ENCODE assay signal across 8 mouse cellular contexts in genomic region chr15:27786418-27786817, GRCm38 (mm10).
DNase-seq lines count a peak whose midpoint lies in the region; ATAC-seq and TF ChIP-seq lines count a peak whose summit lies in the region.

No protein-coding gene starts in this region.

- intact Hi-C loops in heart, adult 2 months (cut with DNase I): no loop called here
- intact Hi-C loops in heart, postnatal 14 days (cut with DNase I): loop anchor here (10.0 kb wide), 1 partner anchor 238 kb away; the partner anchor contains the start of gene Trio

- no peaks in the 10 kb centered on the region for H3K27me3 ChIP-seq in heart, adult 2 months (ENCODE audit: control insufficient read depth, insufficient read depth, low read length)
- no peaks in the 10 kb centered on the region for H3K27me3 ChIP-seq in heart, embryonic 14.5 days (ENCODE audit: control insufficient read depth, insufficient read depth, low read length)
- no peaks in the 10 kb centered on the region for H3K27me3 ChIP-seq in liver, postnatal 0 days (ENCODE audit: insufficient read depth, low read length)

- peak overlapping the region; percentile 80; the same call in 1 of the 2 replicates for H3K9ac ChIP-seq in heart, adult 2 months (ENCODE audit: low read depth, low read length)
- peak overlapping the region; percentile 81 for H3K9ac ChIP-seq in heart, embryonic 14.5 days (ENCODE audit: low read length)
- H3K9ac ChIP-seq in liver, postnatal 0 days (replicated peaks): no peak overlapping the region

- no peak for DNase-seq in heart, adult 2 months
- DNase-seq in heart, postnatal 14 days: no peak
- DNase-seq in liver, postnatal 0 days: no peak
- no peak for DNase-seq in thymus, postnatal 14 days
- no peak for DNase-seq in layer of hippocampus, adult 11-12 months (ENCODE audit: low spot score)
- DNase-seq in kidney, postnatal 14 days: no peak

- 0 out of 2 replicates have a peak, but pooled peaks have one; percentile 26 for TF ChIP-seq EP300 in heart, adult 2 months (IDR thresholded peaks at IDR 0.05; ENCODE audit: insufficient read depth, low read depth, low read length)
- no peak for TF ChIP-seq EP300 in liver, postnatal 0 days (IDR thresholded peaks at IDR 0.05; ENCODE audit: low read depth)

- H3K4me3 ChIP-seq in heart, adult 2 months: no peak overlapping the region; the same call in 1 of the 2 replicates
- H3K4me3 ChIP-seq in brown adipose tissue, adult 24 weeks (ENCODE audit: insufficient read depth, low read depth, low read length): peak overlapping the region; percentile 6; the same call in 1 of the 2 replicates
- peak overlapping the region; percentile 42 to 51; a peak in 3 of 4 replicates for H3K4me3 ChIP-seq in heart, embryonic 14.5 days (ENCODE audit: control insufficient read depth in 1 of 2, insufficient read depth in 1 of 2, low read depth in 1 of 2, low read length in 2 of 2)
- H3K4me3 ChIP-seq in liver, postnatal 0 days (ENCODE audit: low read depth, low read length): no peak overlapping the region

- TF ChIP-seq POLR2A in heart, adult 2 months (IDR thresholded peaks at IDR 0.05; ENCODE audit: insufficient read depth, low read depth, low read length): no peak

- no peak for ATAC-seq in heart, embryonic 14.5 days (ENCODE audit: insufficient number of reproducible peaks, insufficient read depth, low FRiP score, low read depth)
- no peak for ATAC-seq in liver, postnatal 0 days

- TF ChIP-seq CTCF in heart, adult 2 months (IDR thresholded peaks at IDR 0.05): no peak
- TF ChIP-seq CTCF in liver, postnatal 0 days (IDR thresholded peaks at IDR 0.05; ENCODE audit: low read depth): no peak

- peaks cover 43% of the 10 kb centered on the region for H3K4me1 ChIP-seq in heart, adult 2 months (ENCODE audit: control insufficient read depth, insufficient read depth, low read length)
- peaks cover 25% of the 10 kb centered on the region for H3K4me1 ChIP-seq in brown adipose tissue, adult 24 weeks (ENCODE audit: control insufficient read depth, insufficient read depth, insufficient read length, low read length)
- peaks cover 62 to 88% of the 10 kb centered on the region in 2 experiments for H3K4me1 ChIP-seq in heart, embryonic 14.5 days (ENCODE audit: control insufficient read depth in 2 of 2, insufficient read depth in 2 of 2, low read length in 2 of 2)
- H3K4me1 ChIP-seq in liver, postnatal 0 days (ENCODE audit: insufficient read depth): peaks cover 24% of the 10 kb centered on the region

- peaks cover 4% of the 10 kb centered on the region for H3K36me3 ChIP-seq in heart, adult 2 months (ENCODE audit: control insufficient read depth, insufficient read depth, low read length)
- H3K36me3 ChIP-seq in heart, embryonic 14.5 days (ENCODE audit: control insufficient read depth, insufficient read depth, low read length): no peaks in the 10 kb centered on the region
- H3K36me3 ChIP-seq in liver, postnatal 0 days (replicated peaks; ENCODE audit: insufficient read depth, low read length): no peaks in the 10 kb centered on the region

- H3K9me3 ChIP-seq in heart, embryonic 14.5 days (ENCODE audit: control insufficient read depth, low read length): no peaks in the 10 kb centered on the region
- H3K9me3 ChIP-seq in liver, postnatal 0 days (ENCODE audit: low read length): no peaks in the 10 kb centered on the region

- 26% methylated on average over 11 of the region's 11 CpGs for WGBS in heart, adult 2 months
- WGBS in heart, embryonic 14.5 days: 23% methylated on average over 11 of the region's 11 CpGs
- WGBS in liver, postnatal 0 days (ENCODE audit: insufficient replicate concordance): 78% methylated on average over 11 of the region's 11 CpGs

- peak overlapping the region; percentile 73 for H3K27ac ChIP-seq in heart, adult 2 months
- no peak overlapping the region for H3K27ac ChIP-seq in brown adipose tissue, adult 24 weeks (replicated peaks; ENCODE audit: low read depth, low read length)
- peak overlapping the region; percentile 17 to 95 for H3K27ac ChIP-seq in heart, embryonic 14.5 days (replicated peaks in 1 of 2; ENCODE audit: control insufficient read depth in 1 of 2, insufficient read depth in 1 of 2, low read depth in 2 of 2, low read length in 2 of 2)
- H3K27ac ChIP-seq in liver, postnatal 0 days (ENCODE audit: low read depth): no peak overlapping the region

- peak overlapping the region; percentile 70 for H3K4me2 ChIP-seq in heart, embryonic 14.5 days (ENCODE audit: low read length)
- 0 out of 2 replicates have a peak overlapping the region, but pooled peaks have one; percentile 38 for H3K4me2 ChIP-seq in liver, postnatal 0 days (ENCODE audit: low read depth, low read length)

- no peaks in the 10 kb centered on the region for H3K79me2 ChIP-seq in heart, adult 2 months (replicated peaks; ENCODE audit: control insufficient read depth, insufficient read depth, low read length)

Comparison
In these comparisons a context has a peak if more than half of its experiments do, and no peak if none do; other contexts are left out.
1. H3K4me3 ChIP-seq: peak in brown adipose tissue, adult 24 weeks (single experiment) and heart, embryonic 14.5 days (2 of 2); none in heart, adult 2 months (single experiment) and liver, postnatal 0 days (single experiment).
2. H3K27ac ChIP-seq: peak in heart, adult 2 months (single experiment) and heart, embryonic 14.5 days (2 of 2); none in brown adipose tissue, adult 24 weeks (single experiment) and liver, postnatal 0 days (single experiment).